Mouse (Mus musculus) megakaryocyte progenitor cell, adult 5-6 weeks (primary cell): ENCODE measurements at regions not wholly inside any gene's neighbourhood (a gene's known extent, or its start where the extent isn't known, plus 50 kb on each side); places are given as distances from the start of the nearest gene placed in this dataset.

Experiments used
- ATAC-seq: replicated peaks from 2 replicates; pipeline ENCODE4 v1.8.0; 2016; ENCODE audit warnings: mild to moderate bottlenecking, moderate TSS enrichment, inconsistent platforms; ENCODE audit not compliant: poor library complexity

DNA sequence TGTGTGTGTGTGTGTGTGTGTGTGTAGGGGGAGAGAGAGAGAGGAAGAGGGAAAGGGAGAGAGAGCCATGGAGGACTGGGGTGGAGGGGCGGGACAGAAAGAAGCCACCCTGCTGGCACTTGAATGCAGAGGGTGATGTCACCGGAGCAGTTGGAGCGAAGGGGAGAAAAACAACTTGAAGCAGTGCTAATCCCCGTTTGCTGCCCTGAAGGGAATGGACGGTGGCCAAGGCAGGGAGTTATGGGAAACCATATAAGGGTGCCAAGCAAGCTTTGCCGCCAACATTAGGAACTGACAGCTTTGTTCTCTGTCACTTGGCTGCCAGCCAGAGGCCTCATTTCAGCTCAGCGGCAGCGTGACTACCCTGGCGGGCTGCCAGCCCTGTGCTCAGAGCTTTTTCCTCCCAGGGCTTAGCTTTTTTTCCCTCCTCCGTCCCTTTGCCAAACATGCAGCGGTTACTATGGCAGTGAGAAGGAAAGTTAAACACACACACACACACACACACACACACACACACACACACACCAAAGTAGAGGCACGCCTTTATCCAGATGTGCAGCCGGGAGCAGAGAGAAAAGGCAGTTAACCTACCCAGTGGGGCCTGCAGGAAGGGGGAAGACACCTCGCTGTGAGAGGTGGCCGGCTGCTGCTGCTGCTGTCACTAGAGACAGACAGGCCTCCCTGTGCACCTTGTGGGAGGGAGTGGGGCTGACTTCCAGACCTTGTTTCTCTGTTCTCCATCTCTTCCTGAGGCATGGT, 72.7 kb upstream of the Irf2bp2 start:
- ATAC-seq: peak; percentile 56

- ATAC-seq: peak; percentile 15
Measured at GRCm38 (mm10) chr8:126665581-126666241, 71.9 kb upstream of the Irf2bp2 start.

- no peak for ATAC-seq
Measured at GRCm38 (mm10) chr8:126664891-126665290, 71.1 kb upstream of the Irf2bp2 start.

DNA sequence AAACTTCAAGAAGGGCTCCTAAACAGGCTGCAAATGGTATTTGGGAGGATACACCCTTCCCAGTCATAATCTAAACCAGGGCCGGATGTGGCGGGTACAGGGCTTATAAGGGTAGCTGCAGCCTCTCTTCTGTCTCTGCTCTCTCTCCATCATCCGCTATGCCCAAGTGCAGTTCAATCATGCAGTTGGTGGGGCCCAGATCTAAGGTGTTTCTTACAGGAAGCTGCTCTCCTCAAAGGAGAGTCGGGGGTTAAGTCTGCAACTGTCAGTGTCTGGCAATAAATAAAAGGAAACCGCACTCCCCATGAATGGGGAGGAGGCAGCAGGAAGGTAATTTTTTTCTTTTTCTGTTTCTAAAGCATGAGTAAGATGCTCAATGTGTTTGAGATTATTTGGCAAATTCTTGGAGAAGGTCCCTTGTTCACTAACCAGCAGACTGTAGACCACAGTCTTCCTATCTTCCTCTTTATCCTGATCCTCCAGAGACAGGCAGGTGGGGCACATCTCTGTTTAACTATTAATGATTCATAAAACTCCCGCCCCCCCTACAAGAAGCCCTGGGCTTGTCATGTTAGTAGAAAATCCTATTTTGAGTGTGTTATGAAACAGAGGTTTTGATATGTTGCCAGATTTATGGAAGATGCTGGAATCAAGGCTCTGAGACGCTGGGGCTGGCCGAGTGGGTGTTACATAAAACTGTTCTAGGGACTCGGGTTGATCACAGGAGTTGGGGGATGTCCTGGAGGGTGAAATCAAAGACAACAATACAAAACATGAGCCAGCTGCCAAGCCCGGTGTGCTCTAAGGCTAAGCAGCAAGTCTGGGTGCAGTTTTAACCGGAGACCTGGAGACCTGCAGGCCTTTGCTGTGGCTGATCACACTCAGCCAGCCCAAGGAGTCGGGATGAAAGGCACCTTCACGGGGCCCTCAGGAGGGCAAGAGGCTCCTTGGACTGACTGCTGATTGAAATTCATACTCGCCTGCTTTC, 69.3 kb upstream of the Irf2bp2 start:
- peak; percentile 5 for ATAC-seq

DNA sequence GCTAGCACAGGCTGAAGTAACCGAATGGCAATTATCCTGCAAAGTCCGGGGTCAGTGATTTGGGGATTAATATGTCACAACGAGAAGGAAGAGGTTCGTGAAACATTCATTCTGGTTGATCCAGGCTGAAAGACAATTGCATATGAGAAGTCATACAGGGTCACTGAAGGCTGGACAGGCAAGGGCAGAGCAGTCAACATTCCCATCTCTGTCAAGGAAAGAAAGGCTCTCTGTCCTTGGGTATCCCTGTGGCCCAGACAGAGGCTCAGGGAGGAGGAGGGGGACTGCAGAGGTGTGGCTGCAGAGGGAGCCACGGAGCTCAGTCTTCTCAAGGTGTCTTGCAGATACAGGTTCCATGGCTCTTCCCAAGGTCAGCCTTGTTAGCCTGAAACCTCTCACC, 68.4 kb upstream of the Irf2bp2 start:
- no peak for ATAC-seq

DNA sequence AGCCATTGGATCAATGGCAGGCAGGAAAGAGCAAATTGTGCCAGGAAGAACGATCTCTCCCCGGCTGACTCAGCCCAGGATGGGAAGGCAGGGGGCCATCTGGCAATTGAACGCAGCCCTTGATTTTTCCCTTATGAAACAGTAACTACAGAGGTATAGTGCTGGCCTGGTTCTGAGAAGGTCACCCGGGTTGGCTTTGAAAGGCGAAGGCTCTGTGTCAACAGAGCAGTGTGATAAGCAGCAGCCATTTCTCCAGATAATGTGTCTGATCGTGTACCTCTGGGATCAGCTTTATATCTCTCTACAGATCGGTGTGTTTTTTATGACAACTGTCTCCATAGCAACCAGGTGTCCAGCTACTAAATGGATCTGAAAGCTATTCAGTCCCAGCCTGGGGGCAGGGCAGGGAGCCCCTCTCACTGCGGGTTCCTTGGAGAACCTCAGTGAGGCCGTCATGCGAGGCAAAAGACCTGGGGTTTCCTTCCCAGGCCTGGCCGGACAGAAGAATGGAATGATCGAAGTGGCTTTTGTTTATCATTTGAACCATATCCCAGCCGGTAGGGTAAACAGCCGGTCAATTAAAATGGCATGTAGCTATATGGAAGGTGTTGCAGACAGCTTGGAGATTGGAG, 67.8 kb upstream of the Irf2bp2 start:
- no peak for ATAC-seq

- no peak for ATAC-seq
Measured at GRCm38 (mm10) chr8:126660658-126661316, 67.0 kb upstream of the Irf2bp2 start.

DNA sequence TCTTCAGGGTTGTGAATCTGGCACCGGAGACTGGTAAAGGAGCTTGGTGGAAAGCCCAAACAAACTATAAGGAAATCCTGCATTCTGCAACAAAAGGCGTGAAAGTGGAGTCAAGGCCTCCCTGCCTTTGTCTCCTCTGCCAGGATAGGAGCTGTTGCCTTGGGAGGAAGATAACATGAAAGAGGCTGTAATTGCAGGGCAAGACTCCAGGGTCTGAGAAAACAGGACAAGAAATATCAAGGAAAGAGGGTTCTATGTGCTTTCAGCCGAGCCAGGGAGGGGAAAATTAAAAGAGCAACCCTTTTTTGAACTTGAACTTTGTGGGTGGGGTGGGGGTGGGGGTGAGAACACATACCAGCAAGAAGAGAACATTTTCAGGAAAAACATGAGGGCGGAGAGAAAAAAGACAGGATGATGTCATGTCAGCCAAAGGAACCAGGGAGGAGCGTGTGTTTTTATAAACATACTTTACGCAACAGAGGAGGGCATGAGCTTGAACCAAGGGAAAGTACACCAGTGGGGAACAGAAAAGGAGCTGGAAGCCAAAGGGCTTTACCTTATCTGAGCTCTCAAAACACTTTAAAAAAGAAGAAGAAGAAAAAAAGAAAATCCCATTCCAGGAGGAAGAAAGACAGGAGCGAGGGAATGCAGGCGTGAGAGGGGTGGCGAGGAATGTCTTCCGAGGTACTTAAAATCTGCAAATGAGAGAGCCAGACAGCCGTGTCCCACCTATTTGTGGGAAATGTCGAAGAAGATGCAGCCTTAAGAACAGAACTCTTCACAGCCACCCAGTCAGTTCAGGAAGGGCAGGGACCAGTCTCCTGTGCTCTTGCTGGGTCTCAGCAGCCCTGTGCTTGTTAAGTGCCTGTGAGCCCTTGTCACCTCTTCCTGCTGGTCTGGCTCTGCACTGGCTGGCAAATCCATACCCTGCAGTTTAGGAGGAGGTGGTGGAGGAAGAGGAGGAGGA, 66.2 kb upstream of the Irf2bp2 start:
- no peak for ATAC-seq

DNA sequence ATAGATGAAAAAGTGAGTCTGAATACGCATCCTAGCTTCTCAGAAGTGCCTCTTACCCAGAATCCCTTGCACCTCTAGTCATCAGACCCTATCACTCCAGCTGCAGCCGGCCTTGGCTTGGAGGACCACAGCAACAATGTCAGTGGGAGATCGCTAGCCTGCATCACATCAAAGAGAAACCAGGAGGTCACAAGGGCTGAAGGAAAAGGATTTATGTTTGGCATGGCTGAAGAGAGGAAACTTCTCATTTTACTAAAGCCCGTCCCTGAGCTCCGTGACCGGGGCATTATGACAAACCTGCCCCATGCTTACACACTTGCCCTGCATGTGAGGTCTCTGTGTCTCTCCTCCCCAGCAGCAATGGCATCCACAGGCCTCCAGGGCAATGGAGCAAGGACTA, 63.8 kb upstream of the Irf2bp2 start:
- no peak for ATAC-seq

DNA sequence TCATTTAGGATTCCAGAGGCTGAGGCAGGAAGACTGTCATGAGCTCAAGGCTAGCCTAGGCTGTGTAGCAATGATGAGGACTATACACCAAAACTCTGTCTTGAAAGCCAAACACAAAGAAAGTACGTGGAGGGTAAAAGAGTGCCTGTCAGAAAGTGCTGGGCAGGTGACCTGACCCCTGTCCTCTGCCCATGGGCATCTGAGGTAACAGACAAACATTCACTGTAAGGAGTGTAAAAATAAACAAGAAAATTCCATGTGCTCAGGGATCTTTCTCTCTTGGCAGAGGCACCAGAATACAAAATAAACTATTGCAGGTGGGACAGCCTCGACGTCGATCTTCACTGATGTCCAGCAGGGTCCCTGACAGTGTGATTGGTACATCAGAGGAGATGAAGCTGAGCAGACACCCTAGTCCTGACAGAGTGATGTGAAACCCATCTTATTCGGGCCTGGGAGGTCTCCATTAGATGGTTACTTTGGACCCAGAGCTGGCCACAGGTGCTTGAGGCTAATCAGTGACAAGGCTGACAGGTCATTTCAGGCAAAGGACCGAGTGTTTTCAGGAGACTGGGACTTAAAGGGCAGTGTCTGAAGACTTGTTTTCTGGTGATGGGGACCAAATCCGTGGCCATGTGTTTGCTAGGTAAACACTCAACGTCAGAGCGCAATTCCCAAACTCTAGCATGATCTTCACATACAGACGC, 62.9 kb upstream of the Irf2bp2 start:
- ATAC-seq: no peak

DNA sequence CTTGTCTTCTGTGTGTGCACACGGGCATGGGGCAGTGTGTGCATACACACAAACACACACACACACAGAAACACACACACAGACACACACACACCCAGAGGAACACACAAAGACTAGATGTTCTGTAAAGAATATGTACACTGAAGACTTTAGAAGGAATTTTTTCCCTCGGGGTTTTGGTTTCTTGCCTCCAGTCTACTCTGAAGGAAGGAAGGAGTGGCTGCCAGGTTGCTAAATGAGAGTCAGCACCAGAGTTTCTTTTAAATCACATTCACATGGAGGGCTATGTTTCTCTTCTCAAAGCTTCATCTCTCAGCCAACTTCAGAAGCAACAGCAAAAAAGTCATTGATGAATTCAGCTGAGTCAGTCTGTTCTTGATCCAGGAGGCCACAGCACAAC, 61.8 kb upstream of the Irf2bp2 start:
- ATAC-seq: no peak

GRCm38 (mm10) chr8:126654353-126654752, 60.6 kb upstream of the Irf2bp2 start:
- no peak for ATAC-seq

DNA sequence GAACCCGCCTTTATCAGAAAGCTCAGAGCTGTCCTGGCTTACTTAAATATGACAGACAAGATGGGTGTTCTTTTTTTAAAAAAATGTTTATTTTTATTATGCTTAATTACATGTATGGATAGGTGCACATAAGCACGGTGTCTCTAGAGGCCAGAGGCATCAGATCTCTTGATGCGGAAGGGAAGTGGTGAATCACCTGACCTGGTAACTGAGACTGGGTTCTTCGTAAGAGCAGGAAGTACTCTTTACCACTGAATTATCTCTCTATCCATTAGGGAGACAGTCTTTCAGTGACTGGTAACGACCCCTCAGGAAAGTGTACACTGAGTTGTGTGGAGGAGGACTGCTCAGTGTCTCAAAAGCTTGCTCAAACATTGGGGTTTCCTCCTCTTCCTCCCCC, 58.4 kb upstream of the Irf2bp2 start:
- peak; percentile 74 for ATAC-seq

DNA sequence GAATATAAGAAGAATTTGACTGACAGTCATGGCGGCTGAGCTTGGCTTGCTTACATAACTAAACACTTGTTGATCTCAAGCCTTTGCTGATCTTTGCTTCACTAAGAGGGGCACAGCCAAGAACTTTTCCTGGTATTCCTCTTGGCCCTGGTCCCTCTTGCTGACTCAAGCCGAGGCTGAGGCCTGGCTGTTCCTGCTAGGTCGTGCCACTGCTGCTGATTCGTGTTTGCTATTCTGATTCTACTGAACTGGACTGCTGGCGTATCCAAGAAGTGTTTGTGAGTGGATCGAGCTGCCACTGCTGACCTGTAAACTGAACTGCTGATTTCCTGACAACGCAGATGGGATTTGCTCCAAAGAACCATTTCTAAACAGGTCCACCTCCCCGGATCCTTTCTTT, 57.2 kb upstream of the Irf2bp2 start:
- no peak for ATAC-seq

DNA sequence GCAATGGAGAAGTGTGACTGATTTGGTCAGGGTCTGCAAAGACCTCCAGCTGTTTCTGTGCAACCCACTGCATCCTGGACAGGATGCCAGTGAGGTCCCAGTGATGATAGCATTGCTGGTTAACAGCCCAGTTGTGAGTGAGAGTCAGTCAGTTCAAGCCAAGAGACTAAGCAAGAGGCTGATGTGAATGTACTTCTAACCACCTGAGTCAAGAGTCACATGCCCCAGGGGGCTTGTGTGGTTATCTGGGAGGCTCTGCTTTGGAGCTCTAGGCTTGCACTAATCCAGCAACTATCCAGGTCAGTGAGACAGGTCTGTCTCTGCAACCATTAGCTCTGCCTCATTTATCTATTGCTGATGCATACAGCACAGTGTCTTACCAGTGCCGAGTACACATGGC, 55.5 kb upstream of the Irf2bp2 start:
- ATAC-seq: no peak

GRCm38 (mm10) chr8:126647350-126647749, 53.6 kb upstream of the Irf2bp2 start:
- ATAC-seq: no peak

- no peak for ATAC-seq
Measured at GRCm38 (mm10) chr8:126646604-126647311, 53.0 kb upstream of the Irf2bp2 start.

DNA sequence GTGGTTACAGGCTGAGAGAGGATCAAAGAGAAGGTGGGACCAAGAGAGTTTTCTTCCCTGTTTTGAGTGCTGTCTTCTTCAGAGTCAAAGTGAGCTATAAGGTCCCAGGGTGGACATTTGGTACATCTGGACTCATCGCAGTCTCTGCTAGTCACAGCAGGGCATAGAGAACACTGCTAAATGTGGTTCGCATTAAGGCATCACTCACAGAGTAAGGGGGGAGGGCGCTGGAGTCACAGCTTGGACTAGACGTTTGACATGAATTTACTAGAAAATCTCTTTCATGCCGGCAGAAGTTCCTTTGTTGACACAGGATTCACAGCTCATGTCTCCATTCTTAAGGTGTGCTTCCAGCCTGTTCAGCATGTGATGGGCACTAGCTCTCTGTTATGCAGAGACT, 50.4 kb upstream of the Irf2bp2 start:
- ATAC-seq: no peak
